Mouse (Mus musculus) lung, embryonic 16.5 days (tissue): ENCODE results near the gene Ftsj3. TPM values are rescaled to one million over a fixed set of nuclear protein-coding genes. Genes with fewer than 3 reads are reported as not detected.
"Not testable (repeated sequence)": the region's sequence is repeated elsewhere in the genome, so short reads cannot be mapped to it uniquely, and the experiment has no call there.

Source experiments
- ATAC-seq: fragments of 200-750 bp; cut with Nextera tagmentation; 2 replicates; pipeline ENCODE4 v1.8.0; 2017; ENCODE audit warnings: low read depth, mild to moderate bottlenecking, moderate library complexity
- H3K27ac ChIP-seq: fragments of 300-500 bp; sonication (generic); 2 replicates; pipeline ENCODE4 v1.5.1; 2014; ENCODE audit warnings: mild to moderate bottlenecking, control low read depth, low read length
- H3K27me3 ChIP-seq: fragments of 300-500 bp; sonication (generic); 2 replicates; pipeline ENCODE4 v1.6.1; 2014; ENCODE audit warnings: low read depth, low read length, mixed read lengths; ENCODE audit not compliant: control insufficient read depth, insufficient read depth
- H3K36me3 ChIP-seq: fragments of 300-500 bp; sonication (generic); 2 replicates; pipeline ENCODE4 v1.6.1; 2014; ENCODE audit warnings: low read length; ENCODE audit not compliant: control insufficient read depth, insufficient read depth
- H3K4me1 ChIP-seq: fragments of 300-500 bp; sonication (generic); replicated peaks from 2 replicates; pipeline ENCODE4 v1.6.1; 2014; ENCODE audit warnings: low read length, mixed read lengths; ENCODE audit not compliant: control insufficient read depth, insufficient read depth
- H3K4me2 ChIP-seq: fragments of 300-500 bp; sonication (generic); 2 replicates; pipeline ENCODE4 v1.6.1; 2014; ENCODE audit warnings: low read depth, low read length, control low read depth
- H3K4me3 ChIP-seq: fragments of 300-500 bp; sonication (generic); 2 replicates; pipeline ENCODE4 v1.5.1; 2014; ENCODE audit warnings: mild to moderate bottlenecking, low read length, control low read depth
- H3K9ac ChIP-seq: fragments of 300-500 bp; sonication (generic); 2 replicates; pipeline ENCODE4 v1.6.1; 2014; ENCODE audit warnings: low read length, control low read depth
- H3K9me3 ChIP-seq: fragments of 300-500 bp; sonication (generic); 2 replicates; pipeline ENCODE4 v1.6.1; 2016; ENCODE audit warnings: low read length; ENCODE audit not compliant: control insufficient read depth
- WGBS: fragments of 180-500 bp; shearing (Covaris S2); extraction: QIAGEN DNeasy Blood & Tissue Kit; methylation state at CpG from one replicate; pipeline ENCODE4 v1.1.7; 2014; 5-methylcytosine and 5-hydroxymethylcytosine counted together
- polyA plus RNA-seq: library from polyadenylated mRNA; unstranded; fragments of >200 nt; fragmentation: Nextera tagmentation; extraction: Ambion mirVana; gene quantifications from 2 replicates; pipeline ENCODE4 v1.2.1, GENCODE M21; 2015

Gene Ftsj3
- polyA plus RNA-seq, 1 experiment from 2014 or later: 48.7 TPM

GRCm38 (mm10) chr11:106264988-106265387, 9.1 kb upstream of the Ftsj3 start:
- Histone ChIP-seq H3K27me3 (no peaks in the 10 kb centered on the region), H3K9ac (no peak overlapping the region), H3K36me3 (peaks cover 66% of the 10 kb centered on the region), H3K4me2 (no peak overlapping the region), H3K9me3 (no peaks in the 10 kb centered on the region), H3K4me1 (peaks cover 25% of the 10 kb centered on the region), H3K4me3 (no peak overlapping the region), H3K27ac (no peak overlapping the region)
- WGBS: 82% methylated on average over 15 of the region's 15 CpGs
- no peak for ATAC-seq

- H3K4me2 ChIP-seq: no peak overlapping the region
- no peak overlapping the region for H3K9ac ChIP-seq
- peaks cover 20% of the 10 kb centered on the region for H3K4me1 ChIP-seq
- H3K27ac ChIP-seq: no peak overlapping the region
- no peak overlapping the region for H3K4me3 ChIP-seq
- H3K36me3 ChIP-seq: peaks cover 70% of the 10 kb centered on the region
- no peaks in the 10 kb centered on the region for H3K27me3 ChIP-seq
- no peak for ATAC-seq
- no peaks in the 10 kb centered on the region for H3K9me3 ChIP-seq
- WGBS: 85% methylated on average over 9 of the region's 9 CpGs
These were observed 8.1 kb upstream of the Ftsj3 start for GRCm38 (mm10) chr11:106263963-106264362.

- 65% methylated on average over 14 of the region's 14 CpGs for whole genome bisulfite sequencing
- no peak overlapping the region for H3K9ac ChIP-seq
- no peaks in the 10 kb centered on the region for H3K27me3 ChIP-seq
- H3K36me3 ChIP-seq: peaks cover 60% of the 10 kb centered on the region
- no peaks in the 10 kb centered on the region for H3K9me3 ChIP-seq
- no peak overlapping the region for H3K4me2 ChIP-seq
- peaks cover 13% of the 10 kb centered on the region for H3K4me1 ChIP-seq
- ATAC-seq: no peak
- no peak overlapping the region for H3K27ac ChIP-seq
- no peak overlapping the region for H3K4me3 ChIP-seq
These were observed 5.1 kb upstream of the Ftsj3 start for GRCm38 (mm10) chr11:106260826-106261450.

GRCm38 (mm10) chr11:106256775-106257174, 896 bp upstream of the Ftsj3 start:
- H3K4me1 ChIP-seq: peaks cover 18% of the 10 kb centered on the region
- H3K27me3 ChIP-seq: no peaks in the 10 kb centered on the region
- peak overlapping the region; percentile 96 for H3K4me3 ChIP-seq
- peak overlapping the region; percentile 81 for H3K4me2 ChIP-seq
- H3K36me3 ChIP-seq: peaks cover 30% of the 10 kb centered on the region
- ATAC-seq: no peak
- H3K9me3 ChIP-seq: no peaks in the 10 kb centered on the region
- whole genome bisulfite sequencing: 51% methylated on average over 5 of the region's 5 CpGs
- peak overlapping the region; percentile 91 for H3K9ac ChIP-seq
- peak overlapping the region; percentile 63 for H3K27ac ChIP-seq

- Histone ChIP-seq H3K4me3 (peak overlapping the region; percentile 96), H3K4me2 (peak overlapping the region; percentile 85), H3K27me3 (no peaks in the 10 kb centered on the region), H3K9ac (peak overlapping the region; percentile 91), H3K4me1 (peaks cover 14% of the 10 kb centered on the region), H3K9me3 (no peaks in the 10 kb centered on the region), H3K27ac (peak overlapping the region; percentile 48), H3K36me3 (peaks cover 37% of the 10 kb centered on the region)
- peak; percentile 1; the same call in 1 of the 2 replicates for ATAC-seq
- WGBS: 1% methylated on average over 22 of the region's 22 CpGs
These were observed 705 bp downstream of the Ftsj3 start for GRCm38 (mm10) chr11:106255174-106255573.

- Histone ChIP-seq H3K4me1 (peaks cover 14% of the 10 kb centered on the region), H3K36me3 (peaks cover 41% of the 10 kb centered on the region), H3K27me3 (no peaks in the 10 kb centered on the region), H3K4me2 (peak overlapping the region; percentile 85), H3K4me3 (peak overlapping the region; percentile 96), H3K9me3 (no peaks in the 10 kb centered on the region), H3K27ac (no peak overlapping the region), H3K9ac (peak overlapping the region; percentile 91)
- ATAC-seq: no peak
- 10% methylated on average over 2 of the region's 2 CpGs for whole genome bisulfite sequencing
These were observed 1.1 kb downstream of the Ftsj3 start for GRCm38 (mm10) chr11:106254767-106255166.

GRCm38 (mm10) chr11:106249326-106249725, 6.6 kb downstream of the Ftsj3 start:
- Histone ChIP-seq H3K27me3 (no peaks in the 10 kb centered on the region), H3K4me3 (no peak overlapping the region), H3K4me1 (no peaks in the 10 kb centered on the region), H3K9me3 (peaks cover 4% of the 10 kb centered on the region), H3K4me2 (no peak overlapping the region), H3K36me3 (peaks cover 68% of the 10 kb centered on the region), H3K9ac (no peak overlapping the region), H3K27ac (no peak overlapping the region)
- ATAC-seq: no peak
- 84% methylated on average over 7 of the region's 7 CpGs for WGBS

GRCm38 (mm10) chr11:106246834-106247233, 9.0 kb downstream of the Ftsj3 start:
- H3K4me1 ChIP-seq: no peaks in the 10 kb centered on the region
- no peak overlapping the region for H3K4me2 ChIP-seq
- H3K27me3 ChIP-seq: no peaks in the 10 kb centered on the region
- 95% methylated on average over 1 of the region's 1 CpGs for WGBS
- peaks cover 73% of the 10 kb centered on the region for H3K36me3 ChIP-seq
- H3K4me3 ChIP-seq: no peak overlapping the region
- peaks cover 4% of the 10 kb centered on the region for H3K9me3 ChIP-seq
- H3K27ac ChIP-seq: no peak overlapping the region
- no peak for ATAC-seq
- H3K9ac ChIP-seq: no peak overlapping the region

GRCm38 (mm10) chr11:106233978-106234377, 21.9 kb downstream of the Ftsj3 start:
- H3K27ac ChIP-seq, H3K4me2 ChIP-seq, H3K27me3 ChIP-seq, H3K9ac ChIP-seq, H3K9me3 ChIP-seq, ATAC-seq, H3K4me3 ChIP-seq, H3K4me1 ChIP-seq: not testable (repeated sequence)
- peaks cover 52% of the 10 kb centered on the region for H3K36me3 ChIP-seq
- WGBS: 73% methylated on average over 8 of the region's 8 CpGs
